Comparison of ENCODE assay signal across 11 mouse cellular contexts in the genomic region with DNA sequence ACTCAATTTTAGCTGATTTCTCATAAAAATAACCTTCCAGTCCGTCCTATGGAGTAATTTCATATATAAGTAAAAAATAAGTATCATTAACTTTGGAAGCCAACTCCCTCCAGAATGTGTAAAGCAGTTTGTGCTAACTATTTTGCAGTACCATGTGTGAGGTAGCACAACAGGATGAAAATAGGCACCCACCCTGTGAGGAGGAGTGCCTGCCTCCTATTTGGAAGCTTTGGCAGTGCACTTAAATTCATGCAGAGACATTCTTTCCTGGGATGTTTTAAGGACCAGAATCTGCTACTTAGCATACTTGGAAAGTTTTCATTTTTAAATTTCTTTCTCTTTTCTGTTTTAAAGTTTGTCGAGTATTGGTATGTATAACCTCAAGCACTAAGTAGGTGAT.
"Had no signal": no experiment of that assay in that cellular context is flagged by ENCODE, and none has a peak within 500 bp of the region (broad histone marks: within the 10 kb centered on the region; RNA-seq: fewer than 3 reads in every experiment).

No protein-coding gene starts in this region.

- DNase-seq: kidney, adult 18-20 months; kidney, adult 9 months; kidney, postnatal 14 days; liver; lung, adult 18-20 months; lung, postnatal 10 days; lung, postnatal 36 days; midbrain, embryonic 14.5 days; thymus, adult 2 months; thymus, postnatal 14 days; thymus, postnatal 4 days had no signal
